Mouse (Mus musculus): ENCODE measurements at regions not wholly inside any gene's neighbourhood (a gene's known extent, or its start where the extent isn't known, plus 50 kb on each side); places are given as distances from the start of the nearest gene placed in this dataset.
A peak's percentile ranks its signal among the peaks of the same experiment; 100 is the strongest.

- TF ChIP-seq CTCF (IDR thresholded peaks at IDR 0.05; ENCODE audit: borderline replicate concordance, extremely low read depth, insufficient read depth, insufficient read length), result no peak
- TF ChIP-seq POLR2A (IDR thresholded peaks at IDR 0.05; ENCODE audit: borderline replicate concordance, extremely low read depth, insufficient read depth, insufficient read length, poor library complexity, severe bottlenecking), result no peak
- peak; percentile 46 for DNase-seq (ENCODE audit: low read depth)
Measured at GRCm38 (mm10) chr1:151095344-151096050, 86.8 kb upstream of the Gm47985 start.

DNA sequence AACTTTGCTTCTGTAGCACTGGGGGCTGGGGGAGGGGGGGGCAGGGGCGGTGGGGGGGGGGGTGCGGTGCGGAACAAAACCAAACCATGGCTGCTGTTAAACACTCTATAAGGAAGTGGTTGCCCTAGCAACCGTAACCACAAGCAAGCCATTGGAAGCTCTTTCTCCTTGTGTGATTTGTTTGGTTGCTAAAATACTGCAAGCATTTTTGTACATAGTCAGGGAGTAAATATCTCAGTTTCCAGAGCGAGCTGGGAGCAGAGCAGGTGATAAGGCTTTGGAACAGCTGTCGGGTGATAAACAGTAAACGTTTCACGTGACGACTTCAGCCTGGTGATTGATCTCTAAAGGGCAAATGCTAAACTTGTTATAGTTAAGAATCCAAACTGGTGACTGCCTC, 86.3 kb upstream of the Gm47985 start:
- no peak for TF ChIP-seq POLR2A (IDR thresholded peaks at IDR 0.05; ENCODE audit: borderline replicate concordance, extremely low read depth, insufficient read depth, insufficient read length, poor library complexity, severe bottlenecking)
- no peak for TF ChIP-seq CTCF (IDR thresholded peaks at IDR 0.05; ENCODE audit: borderline replicate concordance, extremely low read depth, insufficient read depth, insufficient read length)
- peak; percentile 70 for DNase-seq (ENCODE audit: low read depth)

- TF ChIP-seq CTCF (IDR thresholded peaks at IDR 0.05; ENCODE audit: borderline replicate concordance, extremely low read depth, insufficient read depth, insufficient read length) (no peak), POLR2A (IDR thresholded peaks at IDR 0.05; ENCODE audit: borderline replicate concordance, extremely low read depth, insufficient read depth, insufficient read length, poor library complexity, severe bottlenecking) (no peak)
- DNase-seq (ENCODE audit: low read depth), result no peak
Measured at GRCm38 (mm10) chr1:151097506-151097905, 84.8 kb upstream of the Gm47985 start.

GRCm38 (mm10) chr1:151098763-151099162, 83.6 kb upstream of the Gm47985 start:
- no peak for DNase-seq (ENCODE audit: low read depth)
- no peak for TF ChIP-seq CTCF (IDR thresholded peaks at IDR 0.05; ENCODE audit: borderline replicate concordance, extremely low read depth, insufficient read depth, insufficient read length)

- TF ChIP-seq POLR2A (IDR thresholded peaks at IDR 0.05; ENCODE audit: borderline replicate concordance, extremely low read depth, insufficient read depth, insufficient read length, poor library complexity, severe bottlenecking), result no peak
- no peak for TF ChIP-seq CTCF (IDR thresholded peaks at IDR 0.05; ENCODE audit: borderline replicate concordance, extremely low read depth, insufficient read depth, insufficient read length)
- DNase-seq (ENCODE audit: low read depth), result peak; percentile 36
Measured at GRCm38 (mm10) chr1:151100565-151101483, 81.5 kb upstream of the Gm47985 start.

- DNase-seq (ENCODE audit: low read depth), result no peak
- no peak for TF ChIP-seq POLR2A (IDR thresholded peaks at IDR 0.05; ENCODE audit: borderline replicate concordance, extremely low read depth, insufficient read depth, insufficient read length, poor library complexity, severe bottlenecking)
- no peak for TF ChIP-seq CTCF (IDR thresholded peaks at IDR 0.05; ENCODE audit: borderline replicate concordance, extremely low read depth, insufficient read depth, insufficient read length)
Measured at GRCm38 (mm10) chr1:151101516-151101915, 80.8 kb upstream of the Gm47985 start.

DNA sequence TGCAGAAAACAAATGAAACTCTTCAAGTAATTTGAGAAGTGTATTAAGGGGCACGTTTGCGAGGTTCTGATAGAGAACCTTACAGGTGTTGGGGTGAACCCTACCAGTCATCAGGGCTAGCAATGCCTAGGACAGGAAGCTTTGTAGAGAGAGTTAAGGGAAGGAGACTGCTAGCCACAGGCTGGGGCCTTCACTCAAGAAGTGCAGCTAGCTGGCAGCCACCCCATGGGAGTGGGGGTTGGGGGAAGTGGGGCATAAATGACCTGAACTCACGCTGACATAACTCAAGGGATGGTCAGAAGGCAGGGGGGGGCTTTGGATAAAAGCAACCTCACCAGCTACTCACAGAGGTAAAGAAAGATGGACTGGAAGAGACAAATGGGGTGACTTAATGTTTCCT, 80.3 kb upstream of the Gm47985 start:
- no peak for TF ChIP-seq CTCF (IDR thresholded peaks at IDR 0.05; ENCODE audit: borderline replicate concordance, extremely low read depth, insufficient read depth, insufficient read length)
- no peak for TF ChIP-seq POLR2A (IDR thresholded peaks at IDR 0.05; ENCODE audit: borderline replicate concordance, extremely low read depth, insufficient read depth, insufficient read length, poor library complexity, severe bottlenecking)
- DNase-seq (ENCODE audit: low read depth), result no peak

DNA sequence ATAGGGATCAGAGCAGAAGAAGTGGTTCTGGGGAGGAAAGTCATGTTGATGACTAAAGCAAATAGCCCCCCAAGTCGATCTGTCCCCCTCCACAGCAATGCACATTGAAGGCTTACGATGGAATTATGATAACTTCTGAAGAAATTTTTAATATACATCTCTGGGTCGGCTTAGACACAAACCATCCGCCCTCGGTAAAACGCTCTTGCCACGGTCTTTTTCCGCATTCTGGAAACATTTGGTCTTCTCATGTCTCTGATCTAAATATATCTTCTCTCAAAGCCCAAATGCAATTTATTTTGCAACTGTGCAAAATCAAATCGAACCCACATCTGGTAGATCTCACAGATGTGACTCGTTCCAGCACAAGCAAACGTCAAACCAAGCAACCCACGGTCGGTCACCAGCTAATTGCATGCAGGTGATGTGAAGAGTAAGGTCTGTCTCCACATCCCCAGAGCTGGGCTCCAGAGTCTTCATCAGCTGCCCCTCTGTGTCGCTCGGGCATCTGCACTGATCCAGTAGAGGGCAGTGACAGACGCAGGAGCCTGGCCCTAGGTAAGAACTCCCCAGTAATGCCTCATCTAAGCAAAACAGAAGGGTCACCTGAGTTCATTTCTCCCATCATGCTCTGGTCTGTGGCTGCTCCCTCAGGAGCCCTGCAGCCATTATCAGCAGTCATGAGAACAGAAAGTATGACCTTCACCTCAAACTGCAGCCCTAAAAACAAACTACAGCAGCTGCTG, 79.5 kb upstream of the Gm47985 start:
- TF ChIP-seq CTCF (IDR thresholded peaks at IDR 0.05; ENCODE audit: borderline replicate concordance, extremely low read depth, insufficient read depth, insufficient read length) (no peak), POLR2A (IDR thresholded peaks at IDR 0.05; ENCODE audit: borderline replicate concordance, extremely low read depth, insufficient read depth, insufficient read length, poor library complexity, severe bottlenecking) (no peak)
- no peak for DNase-seq (ENCODE audit: low read depth)

GRCm38 (mm10) chr1:151103522-151104037, 78.8 kb upstream of the Gm47985 start:
- DNase-seq (ENCODE audit: low read depth), result peak; percentile 26
- TF ChIP-seq CTCF (IDR thresholded peaks at IDR 0.05; ENCODE audit: borderline replicate concordance, extremely low read depth, insufficient read depth, insufficient read length) (no peak), POLR2A (IDR thresholded peaks at IDR 0.05; ENCODE audit: borderline replicate concordance, extremely low read depth, insufficient read depth, insufficient read length, poor library complexity, severe bottlenecking) (no peak)

- TF ChIP-seq POLR2A (IDR thresholded peaks at IDR 0.05; ENCODE audit: borderline replicate concordance, extremely low read depth, insufficient read depth, insufficient read length, poor library complexity, severe bottlenecking) (no peak), CTCF (IDR thresholded peaks at IDR 0.05; ENCODE audit: borderline replicate concordance, extremely low read depth, insufficient read depth, insufficient read length) (no peak)
- no peak for DNase-seq (ENCODE audit: low read depth)
Measured at GRCm38 (mm10) chr1:151104346-151104745, 78.0 kb upstream of the Gm47985 start.

DNA sequence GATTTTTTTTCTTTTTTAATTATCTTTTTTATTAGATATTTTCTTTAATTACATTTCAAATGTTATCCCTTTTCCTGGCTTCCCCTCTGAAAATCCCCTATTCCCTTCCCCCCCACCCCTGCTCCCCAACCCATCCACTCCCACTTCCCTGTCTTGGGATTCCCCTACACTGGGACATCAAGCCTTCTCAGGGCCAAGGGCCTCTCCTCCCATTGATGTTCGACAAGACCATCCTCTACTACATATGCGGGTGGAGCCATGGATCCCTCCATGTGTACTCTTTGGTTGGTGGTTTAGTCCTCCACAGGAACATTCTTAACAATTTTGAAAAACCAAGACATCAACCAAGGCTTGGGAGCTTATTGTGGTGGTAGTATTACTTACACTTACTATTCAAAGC, 77.5 kb upstream of the Gm47985 start:
- TF ChIP-seq POLR2A (IDR thresholded peaks at IDR 0.05; ENCODE audit: borderline replicate concordance, extremely low read depth, insufficient read depth, insufficient read length, poor library complexity, severe bottlenecking), result no peak
- TF ChIP-seq CTCF (IDR thresholded peaks at IDR 0.05; ENCODE audit: borderline replicate concordance, extremely low read depth, insufficient read depth, insufficient read length), result no peak

More for the DNA sequence above, 77.5 kb upstream of the Gm47985 start:
- no peak for DNase-seq (ENCODE audit: low read depth)
